Mouse (Mus musculus) thymus, postnatal 10 days (tissue): ENCODE data around the gene Msi1.

Source experiments
- DNase-seq, 2 experiments: peaks; one replicate each; pipeline ENCODE4 v3.0.0; 2021; ENCODE audit warnings: low spot score in 2 of 2

The Msi1 gene

DNA sequence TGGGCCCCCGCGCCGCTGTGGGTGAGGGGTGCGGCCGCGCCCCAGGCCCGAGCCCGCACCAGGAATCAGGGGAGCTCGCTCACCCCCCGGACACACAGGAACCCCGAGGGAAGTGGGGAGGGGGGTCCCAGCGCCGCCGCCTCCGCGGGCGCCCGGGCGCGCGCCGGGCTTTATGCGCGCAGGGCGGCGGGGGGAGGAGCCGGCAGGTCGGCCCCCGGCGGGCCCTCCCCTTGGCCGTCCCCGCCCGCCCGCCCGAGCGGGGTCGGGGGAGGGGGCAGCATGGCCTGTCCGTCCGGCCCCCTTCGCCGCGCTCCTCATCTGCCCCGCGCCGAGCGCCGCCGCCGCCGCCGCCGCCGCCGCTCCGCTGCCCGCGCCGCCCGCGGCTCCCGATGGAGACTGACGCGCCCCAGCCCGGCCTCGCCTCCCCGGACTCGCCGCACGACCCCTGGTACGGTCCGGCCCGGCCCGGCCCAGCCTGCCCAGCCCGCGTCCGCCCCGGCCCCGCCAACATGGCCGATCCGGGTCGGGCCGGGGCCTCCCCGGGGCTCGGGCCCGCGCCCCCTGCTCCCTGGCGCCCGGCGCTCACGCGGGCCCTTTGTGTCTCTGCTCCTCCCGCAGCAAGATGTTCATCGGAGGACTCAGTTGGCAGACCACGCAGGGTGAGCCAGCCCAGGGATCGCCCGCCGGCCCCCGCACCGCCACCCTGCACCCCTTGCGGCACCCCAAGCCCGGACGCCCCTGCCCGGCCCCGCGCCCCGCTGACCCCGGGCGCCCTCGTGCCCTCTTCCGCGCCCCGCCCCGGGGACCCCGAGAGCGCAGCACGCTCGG is at the start of gene Msi1:
Gene Msi1, plus strand, starts transcription at position 241 of the 828 bp plus-strand sequence.
- no peak for DNase-seq

DNA sequence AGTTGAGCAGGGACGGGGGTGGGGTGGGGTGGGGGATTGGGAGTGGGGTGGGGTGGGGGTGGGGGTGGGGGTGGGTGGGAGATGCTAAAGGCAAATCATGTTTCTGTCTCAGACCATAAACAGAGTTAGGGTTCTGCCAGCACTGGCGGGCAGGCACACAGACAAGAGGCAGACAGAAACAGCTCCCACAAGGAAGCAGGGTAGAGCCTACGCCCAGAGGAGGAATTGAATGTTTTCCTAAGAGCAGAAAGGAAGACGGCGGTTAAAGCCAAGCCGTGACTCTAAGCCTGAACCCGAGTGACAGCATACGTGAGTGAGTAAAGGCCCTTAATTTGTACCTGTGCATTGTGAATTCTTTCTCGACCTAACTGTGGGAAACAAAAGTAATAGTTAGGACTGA is 37.5 kb upstream of the Msi1 start:
- DNase-seq = no peak

DNA sequence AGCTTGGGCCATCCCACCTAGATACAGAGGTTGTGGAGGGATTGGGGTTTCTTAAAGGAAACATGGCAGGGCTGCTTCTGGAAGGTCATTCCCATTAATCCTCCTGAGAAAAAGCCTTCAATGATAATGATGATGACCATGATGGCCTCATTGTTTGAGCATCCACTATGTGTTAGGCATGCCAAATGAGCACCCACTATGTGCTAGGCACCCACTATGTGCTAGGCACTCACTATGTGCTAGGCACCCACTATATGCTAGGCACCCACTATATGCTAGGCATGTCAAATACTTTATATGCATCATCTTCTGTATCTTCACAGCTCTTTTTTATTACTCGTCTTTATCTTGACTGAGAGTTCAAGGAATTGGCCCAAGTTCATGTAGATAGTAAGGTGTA is 36.4 kb upstream of the Msi1 start:
- no peak for DNase-seq

DNA sequence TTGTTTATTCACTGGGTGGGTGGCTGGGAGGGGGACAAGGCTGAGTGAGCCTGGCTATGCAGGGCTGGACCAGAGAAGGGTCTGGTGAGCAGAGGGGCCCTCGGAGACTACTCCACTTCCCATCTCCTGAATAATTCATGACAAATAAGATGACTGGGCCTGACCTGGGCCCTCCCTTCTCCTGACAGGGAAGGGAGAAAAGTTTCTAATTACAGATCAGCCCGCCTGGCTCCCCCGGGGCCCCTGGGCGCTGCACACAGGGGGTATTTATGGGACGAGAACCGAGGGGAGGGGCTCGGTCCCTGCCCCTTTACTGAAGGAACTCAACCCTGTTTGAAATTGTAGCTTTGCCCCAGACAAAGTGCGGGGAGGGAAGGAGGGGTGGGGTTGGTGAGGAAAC is 35.2 kb upstream of the Msi1 start:
- no peak for DNase-seq

DNA sequence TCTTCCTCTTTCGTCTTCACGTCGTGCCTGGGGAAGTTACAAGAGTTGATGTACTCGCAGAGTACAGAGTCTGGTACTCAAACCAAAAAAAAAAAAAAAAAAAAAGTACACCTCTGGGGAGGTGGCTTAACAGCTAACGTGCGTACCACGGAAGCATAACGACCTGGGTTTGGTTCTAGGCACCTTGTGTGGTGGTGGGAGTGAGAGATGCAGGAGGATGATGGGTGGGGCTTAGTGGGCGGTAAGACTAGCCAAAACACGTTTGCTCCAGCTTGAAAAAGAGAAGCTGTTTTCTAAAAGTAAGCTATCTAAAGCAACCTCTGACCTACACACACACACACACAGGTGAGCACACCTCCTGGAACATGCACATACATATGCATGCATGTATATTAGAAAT is 34.6 kb upstream of the Msi1 start:
- DNase-seq = no peak

DNA sequence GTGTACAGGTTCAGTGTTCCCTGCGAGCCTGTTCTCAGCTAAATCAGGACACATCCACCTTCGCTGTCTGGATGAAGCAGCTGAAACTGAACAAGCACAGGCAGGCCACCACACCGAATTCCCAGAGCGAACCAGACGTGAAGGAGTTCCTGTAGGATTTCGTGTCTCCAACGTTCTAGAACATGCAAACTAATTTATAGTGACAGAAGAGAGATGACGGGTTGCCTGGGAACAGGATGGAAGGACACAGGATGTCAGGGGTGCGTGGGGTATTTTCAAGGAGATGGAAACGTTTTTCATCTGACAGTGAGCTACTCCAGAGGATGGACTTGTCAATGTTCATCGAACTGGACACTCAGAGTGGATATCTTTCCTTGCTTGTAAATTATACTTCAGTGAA is 32.7 kb upstream of the Msi1 start:
- no peak for DNase-seq

DNA sequence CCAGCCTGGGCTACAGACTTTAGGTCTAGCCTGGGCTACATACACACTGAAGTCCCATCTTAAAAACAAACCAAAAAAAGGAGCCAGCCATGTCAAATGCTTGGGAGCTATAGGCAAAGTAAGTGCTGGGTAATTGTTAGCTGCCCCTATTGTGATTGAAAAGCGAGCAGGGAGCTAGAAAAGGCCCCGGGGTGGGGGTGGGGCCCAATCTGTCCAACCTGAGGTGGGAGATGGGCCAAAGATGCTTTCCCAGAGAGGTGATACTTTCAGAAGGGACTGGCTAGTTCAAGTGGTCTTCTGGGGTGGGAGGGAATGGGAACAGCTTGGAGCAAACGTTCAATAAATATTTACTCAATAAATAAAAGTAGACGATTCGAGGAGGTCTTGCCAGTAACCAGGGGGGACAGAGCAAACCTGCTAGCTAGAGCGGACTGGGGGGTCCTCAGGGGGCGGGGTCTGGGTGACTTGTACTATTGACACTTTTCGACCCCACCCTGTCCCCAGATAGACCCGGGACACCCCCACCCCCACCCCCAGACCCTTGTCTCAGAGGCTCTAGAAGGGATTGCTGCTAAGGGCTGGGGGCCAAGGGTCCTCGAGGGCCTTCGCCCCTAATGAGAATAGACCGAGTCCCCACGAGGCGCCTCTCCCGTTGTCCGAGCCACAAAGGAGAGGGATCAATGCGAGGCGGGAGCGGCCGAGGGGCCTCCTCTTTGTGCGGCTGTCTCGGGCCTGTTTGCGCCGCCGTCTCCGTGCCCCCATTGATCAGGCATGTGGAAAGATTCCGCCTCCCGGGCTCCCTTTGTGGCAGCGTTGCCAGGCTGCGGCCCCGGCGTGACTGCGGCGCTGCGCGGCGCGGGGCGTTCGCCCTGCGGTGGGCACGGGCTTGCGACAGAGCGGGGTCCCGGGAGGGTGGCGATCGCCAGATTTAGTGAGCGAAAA is 31.3 kb upstream of the Msi1 start:
- no peak for DNase-seq

DNA sequence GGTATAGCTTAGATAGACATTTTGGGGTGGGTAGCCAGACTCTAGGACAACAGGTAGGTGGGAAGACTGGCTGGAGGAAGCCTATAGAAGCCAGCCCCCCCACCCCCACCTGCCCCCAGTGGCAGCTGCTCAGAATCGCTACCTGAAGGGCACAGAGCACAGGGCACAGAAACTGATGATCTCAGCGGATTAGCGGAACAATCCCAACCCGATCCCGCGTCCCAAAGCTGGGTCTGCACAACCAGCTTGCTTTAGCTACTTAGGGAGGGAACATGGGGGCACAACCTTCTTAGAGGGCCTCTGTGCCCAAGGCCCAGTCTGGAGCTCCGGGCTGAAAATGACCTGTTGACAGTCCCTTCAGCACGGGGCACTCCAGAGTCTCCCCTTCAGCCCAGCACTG is 27.3 kb upstream of the Msi1 start:
- DNase-seq = no peak

DNA sequence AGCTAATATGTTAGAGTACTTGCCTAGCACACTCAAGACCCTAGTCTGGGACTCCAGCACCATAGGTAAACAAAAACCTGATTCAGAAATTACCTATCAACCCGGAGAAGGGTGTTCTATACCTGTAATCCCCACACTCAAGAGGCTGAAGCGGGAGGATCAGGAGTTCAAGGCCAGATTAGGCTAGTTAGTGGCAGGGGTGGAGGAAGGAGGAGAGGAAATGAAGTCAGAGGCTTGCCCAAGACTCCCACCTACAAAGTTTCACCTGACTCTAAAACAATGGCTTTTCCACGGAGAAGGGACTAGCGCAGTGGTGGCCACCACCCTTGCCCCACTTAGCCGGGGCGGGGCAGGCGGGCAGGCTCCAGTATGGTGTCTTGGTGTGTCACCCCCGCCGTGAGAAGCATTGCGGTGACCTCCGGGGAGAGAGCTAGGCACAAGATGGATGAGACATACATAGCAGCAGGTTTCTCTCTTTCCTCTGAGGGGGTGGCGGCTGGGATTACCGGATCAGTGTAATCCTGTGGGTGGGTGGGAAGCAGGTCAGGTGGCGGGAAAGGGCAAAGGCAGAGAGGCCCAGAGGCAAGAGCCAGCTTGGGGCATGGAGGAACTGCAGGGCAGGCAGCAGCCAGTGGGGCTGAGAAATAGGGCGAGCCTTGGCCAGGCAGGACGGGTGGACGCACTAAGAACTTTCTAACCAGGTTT is 25.8 kb upstream of the Msi1 start:
- no peak for DNase-seq

DNA sequence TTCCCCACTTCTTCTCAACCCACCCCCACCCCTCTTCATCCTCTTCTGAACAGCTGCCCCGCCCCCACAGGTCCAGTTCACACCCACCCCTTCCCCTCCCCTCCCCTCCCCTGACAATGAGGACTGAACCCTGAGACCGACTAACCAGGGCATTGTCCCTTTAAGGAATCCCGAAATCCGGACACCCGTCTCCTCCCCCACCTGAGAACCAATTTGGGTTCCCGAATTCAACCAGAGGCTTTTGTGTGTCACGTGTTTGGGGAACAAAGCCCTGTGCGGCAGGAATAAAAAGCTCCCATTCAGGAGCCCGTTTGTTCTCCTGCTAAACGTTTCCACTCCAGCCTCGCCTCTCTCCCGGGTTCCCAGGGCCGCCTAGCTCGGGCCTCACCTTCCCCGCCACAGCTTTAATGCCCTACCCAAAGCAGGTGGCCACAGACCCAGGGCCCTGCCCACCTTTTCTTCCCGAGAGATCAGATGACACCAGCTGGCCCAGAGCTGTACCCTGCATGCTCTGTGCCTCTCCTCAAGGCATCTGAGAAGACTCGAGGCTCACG is 25.1 kb upstream of the Msi1 start:
- DNase-seq = no peak

DNA sequence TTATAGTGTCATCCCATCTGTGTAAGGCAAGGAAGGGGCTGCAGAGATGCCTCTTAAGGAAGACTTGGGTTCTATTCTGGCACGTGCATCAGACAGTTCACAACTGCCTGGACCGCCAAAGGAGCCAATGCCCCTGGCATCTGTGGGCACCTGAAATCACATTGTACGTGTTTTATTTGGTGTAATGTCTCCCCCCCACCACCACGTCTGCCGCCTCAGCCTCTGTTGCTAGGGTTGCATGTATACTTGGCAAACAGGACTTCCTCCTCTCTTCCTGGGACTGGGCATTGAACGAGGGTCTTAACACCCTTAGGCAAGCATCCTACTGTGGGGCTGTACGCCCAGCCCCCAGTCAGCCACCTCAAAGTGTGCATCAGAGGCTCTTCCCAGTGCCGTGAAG is 24.2 kb upstream of the Msi1 start:
- no peak for DNase-seq

DNA sequence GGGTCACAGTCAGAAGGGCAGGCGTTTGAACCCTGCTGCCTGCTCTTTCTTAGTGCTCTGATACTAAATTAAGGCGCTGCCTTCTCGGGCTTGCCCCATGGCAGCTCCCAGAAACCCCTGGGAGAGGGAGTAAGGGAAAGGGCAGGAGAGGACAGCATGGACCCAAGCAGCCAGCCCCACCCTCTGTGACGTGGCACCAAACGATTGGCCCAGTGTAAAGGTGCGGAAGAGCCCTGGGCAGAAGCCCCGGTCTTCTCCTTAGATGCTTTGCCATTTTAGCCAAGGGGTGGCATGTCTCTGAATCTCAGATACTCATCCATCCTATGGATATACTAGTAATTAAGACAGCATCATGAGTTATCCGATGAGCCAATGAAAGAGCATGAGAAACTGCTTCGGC is 21.3 kb upstream of the Msi1 start:
- no peak for DNase-seq

DNA sequence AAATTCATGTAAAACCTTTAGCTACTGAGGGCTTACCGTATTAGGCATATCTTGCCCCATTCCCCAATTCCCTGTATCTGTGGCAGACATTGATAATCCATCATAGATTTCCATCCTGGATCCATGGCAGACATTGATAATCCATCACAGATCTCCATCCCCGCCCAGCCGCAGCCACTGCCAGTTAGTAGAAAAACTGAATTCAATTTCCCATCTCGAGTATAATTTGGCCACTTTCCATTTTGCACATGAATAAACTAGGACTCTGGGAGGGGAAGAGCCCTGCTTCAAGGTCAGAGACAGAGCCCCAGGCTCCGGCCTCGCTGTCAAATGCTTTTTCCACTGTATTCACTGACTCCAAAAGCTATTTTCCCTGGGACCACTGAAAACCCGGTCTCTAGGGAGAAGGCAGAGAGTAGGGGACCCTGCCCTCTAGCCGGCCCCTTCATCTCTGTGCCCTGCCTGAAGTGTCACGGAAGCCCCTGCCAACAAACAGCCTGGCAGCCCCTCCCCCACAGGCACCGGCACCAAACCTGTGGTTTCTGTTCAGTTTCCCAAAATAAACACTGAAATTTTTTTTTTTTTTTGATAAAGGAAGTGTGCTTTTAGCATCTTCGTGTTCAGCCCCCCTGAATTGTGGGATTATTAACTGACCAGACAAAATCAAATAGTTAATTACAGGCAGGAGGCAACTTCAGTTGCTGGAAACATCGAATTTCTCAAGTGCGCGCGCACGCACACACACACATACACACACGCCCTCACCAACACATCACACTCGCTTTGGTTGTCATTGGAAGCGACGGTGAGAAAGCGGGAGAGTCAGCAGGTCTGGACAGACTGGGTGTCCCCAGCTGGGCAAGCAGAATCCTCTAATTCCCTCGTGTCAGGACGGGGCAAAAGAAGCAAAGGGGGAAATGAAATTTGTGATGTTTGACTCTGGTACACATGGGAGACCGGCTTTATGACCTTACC is 14.0 kb upstream of the Msi1 start:
- peak; percentile 11 to 43 for DNase-seq

DNA sequence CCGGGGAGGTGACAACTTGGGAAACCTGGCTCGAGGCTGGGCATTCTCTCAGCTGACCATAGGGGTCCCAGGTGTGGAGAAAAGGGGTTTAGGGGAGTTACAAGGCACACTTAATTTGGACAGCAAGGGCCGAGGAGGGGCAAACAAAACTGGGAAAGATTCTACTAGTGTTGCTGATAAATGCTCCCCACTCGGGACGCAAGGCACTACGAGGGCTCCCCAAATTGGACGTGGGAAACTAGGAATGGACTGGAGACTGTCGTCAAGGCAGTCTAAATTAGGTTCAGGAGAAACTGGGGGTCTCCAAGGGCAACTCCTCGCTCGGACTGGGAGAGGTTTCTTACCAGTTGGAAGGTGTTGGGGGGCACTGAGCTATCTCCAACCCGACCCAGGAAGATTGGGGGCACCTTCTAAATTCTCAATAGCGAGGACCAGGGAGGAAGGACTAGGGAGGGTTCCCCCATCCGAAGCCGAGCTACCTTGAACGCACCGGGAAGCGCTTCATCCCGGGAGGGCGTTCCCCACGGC is 504 bp upstream of the Msi1 start:
- no peak for DNase-seq

DNA sequence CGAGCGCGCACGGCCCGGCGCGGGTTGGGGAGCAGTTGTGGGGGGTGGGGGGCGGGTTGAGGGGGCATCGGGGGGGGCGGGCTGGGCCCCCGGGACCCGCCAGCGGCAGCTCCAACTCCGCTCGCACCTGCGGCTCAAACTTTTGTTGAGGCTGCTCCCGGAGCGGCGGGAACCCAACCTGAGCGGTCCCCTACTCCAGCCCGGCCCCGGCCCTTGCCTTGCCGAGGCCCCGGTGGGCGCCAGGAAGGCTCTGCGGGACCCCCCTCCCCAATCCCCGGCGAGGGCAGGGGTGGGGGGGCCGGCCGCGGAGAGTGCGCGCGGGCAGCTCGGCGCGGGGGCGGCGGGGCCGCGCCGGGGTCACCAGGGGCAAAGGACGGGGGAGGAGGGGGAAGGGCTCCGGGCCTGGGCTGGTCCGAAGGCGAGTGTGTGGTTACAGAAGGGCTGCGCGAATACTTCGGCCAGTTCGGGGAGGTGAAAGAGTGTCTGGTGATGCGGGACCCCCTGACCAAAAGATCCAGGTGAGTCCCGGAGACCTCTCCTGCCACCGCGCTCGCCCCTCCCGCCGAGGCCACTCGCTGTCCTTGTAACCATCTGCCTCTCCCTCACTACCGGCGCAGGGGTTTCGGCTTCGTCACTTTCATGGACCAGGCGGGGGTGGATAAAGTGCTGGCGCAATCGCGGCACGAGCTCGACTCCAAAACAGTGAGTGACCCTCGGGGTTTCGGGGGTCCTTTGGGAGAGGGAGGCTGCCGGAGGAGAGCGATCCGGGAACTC is 975 bp downstream of the Msi1 start:
- DNase-seq = no peak

DNA sequence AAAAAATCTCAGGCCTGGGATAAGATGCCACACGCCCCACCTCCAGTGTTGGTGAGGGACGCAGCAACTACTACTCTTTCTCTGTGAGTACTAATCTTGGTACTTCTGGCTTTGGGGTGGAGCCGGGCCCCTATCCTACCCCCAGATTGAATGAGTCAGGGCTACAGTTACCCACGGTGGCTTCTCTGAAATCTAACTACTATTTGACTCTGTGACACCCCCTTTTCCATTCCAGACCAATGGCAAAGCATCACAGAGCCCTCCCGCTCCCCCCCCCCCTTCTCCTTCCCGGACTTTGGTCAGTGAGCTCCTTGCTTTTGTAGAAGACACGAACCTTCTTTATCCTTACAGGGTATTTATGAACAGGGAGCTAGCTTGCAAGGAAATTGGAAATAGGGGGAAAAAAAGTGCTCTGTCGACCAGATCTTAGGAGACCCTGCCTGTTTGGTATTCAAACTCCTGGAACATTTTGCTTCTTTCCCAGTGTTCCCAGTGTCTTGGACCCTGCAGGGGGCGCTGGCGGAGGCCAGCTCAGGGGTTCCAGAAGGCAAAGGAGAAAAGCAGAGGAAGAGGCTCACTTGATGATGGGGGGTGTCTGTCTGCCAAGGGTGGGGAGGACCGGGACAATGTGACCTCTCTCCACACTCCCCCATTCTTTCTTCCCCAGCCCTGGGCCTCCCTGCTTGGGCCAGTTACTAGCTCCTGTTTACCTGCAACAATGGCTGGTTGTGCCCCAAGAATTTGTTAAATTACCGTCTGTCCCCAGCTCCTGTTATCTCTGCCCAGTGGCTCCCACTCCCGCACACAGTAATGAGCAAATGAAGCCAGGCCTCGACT is 1.9 kb downstream of the Msi1 start:
- DNase-seq = no peak

DNA sequence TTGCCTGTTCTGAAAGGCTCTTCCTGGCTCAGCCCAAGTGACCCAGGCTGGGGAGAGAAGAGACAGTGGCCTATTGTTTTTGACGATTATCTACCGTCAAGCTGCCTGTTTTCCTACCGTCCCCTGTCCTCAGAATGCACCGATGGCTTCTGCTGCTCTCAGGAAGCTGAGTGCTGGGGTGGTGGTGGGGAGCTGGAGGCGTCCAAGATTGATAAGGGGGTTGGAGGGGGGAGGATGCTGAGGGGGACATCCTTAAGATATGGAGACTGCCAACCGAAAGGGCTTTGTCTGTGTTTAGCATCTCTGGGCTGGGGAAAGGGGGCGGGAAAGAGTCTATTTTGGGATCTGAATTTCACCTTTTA is 2.5 kb downstream of the Msi1 start:
- no peak for DNase-seq

DNA sequence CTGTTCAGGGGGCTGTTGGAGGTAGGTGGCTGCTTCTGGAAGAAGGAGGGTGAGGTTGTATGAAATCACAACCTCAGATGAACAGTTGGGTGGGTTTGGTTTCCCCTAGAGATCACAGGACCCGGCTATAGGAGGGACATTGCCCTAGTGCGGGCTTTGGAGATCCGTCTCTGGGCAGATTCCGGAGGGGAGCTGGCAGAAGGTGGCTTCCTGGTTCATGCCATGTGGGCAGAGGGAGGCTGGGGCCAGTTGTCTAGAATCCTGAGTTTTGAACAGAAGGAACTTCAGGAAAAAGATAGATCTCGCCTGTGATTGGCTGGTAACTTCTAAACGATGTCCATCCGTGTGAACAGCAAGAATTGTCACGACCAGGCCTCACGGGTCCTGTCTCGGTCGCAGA is 3.0 kb downstream of the Msi1 start:
- no peak for DNase-seq

DNA sequence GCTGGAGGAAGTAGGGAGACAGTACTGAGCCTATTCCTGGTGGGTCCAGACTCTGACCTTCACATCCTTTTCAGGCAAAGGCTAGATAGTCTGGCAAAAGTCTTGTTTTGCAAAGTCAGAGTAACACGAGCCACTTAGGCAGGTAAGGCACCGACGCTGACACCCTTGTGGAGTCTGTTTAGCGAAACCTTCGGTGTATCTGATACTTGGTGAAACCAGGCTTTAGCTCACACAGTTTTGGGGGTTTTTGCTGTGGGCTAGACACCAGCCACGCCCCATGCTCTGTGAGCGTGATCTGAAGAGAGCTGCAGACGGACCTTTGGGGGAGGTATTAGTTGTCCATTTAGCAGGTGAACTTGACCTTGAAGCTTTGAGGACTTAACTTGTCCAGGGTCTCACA is 3.8 kb downstream of the Msi1 start:
- DNase-seq = no peak
